Mouse (Mus musculus) intestine, postnatal 0 days (tissue): ENCODE measurements around the gene Gm21834. TPM values are rescaled to one million over a fixed set of nuclear protein-coding genes. Genes with fewer than 3 reads are reported as not detected.

ENCODE experiments used
- ATAC-seq: fragments of 200-750 bp; cut with Nextera tagmentation; 2 replicates; pipeline ENCODE4 v1.8.0; 2017; ENCODE audit warnings: mild to moderate bottlenecking, moderate TSS enrichment, moderate library complexity
- H3K27ac ChIP-seq: fragments of 300-500 bp; sonication (generic); 2 replicates; pipeline ENCODE4 v1.5.1; 2014; ENCODE audit warnings: mild to moderate bottlenecking, low read depth, low read length, moderate library complexity
- H3K27me3 ChIP-seq: fragments of 300-500 bp; sonication (generic); replicated peaks from 2 replicates; pipeline ENCODE4 v1.6.1; 2014; ENCODE audit warnings: low read length, mixed read lengths; ENCODE audit not compliant: control insufficient read depth, insufficient read depth
- H3K36me3 ChIP-seq: fragments of 300-500 bp; sonication (generic); 2 replicates; pipeline ENCODE4 v1.6.1; 2014; ENCODE audit warnings: mild to moderate bottlenecking, moderate library complexity; ENCODE audit not compliant: control insufficient read depth, insufficient read depth
- H3K4me1 ChIP-seq: fragments of 300-500 bp; sonication (generic); replicated peaks from 2 replicates; pipeline ENCODE4 v1.6.1; 2014; ENCODE audit warnings: antibody characterized with exemption, low read length, mixed read lengths; ENCODE audit not compliant: control insufficient read depth, insufficient read depth
- H3K4me2 ChIP-seq: fragments of 300-500 bp; sonication (generic); replicated peaks from 2 replicates; pipeline ENCODE4 v1.6.1; 2014; ENCODE audit warnings: low read depth, mild to moderate bottlenecking, moderate library complexity
- H3K4me3 ChIP-seq: fragments of 300-500 bp; sonication (generic); 2 replicates; pipeline ENCODE4 v1.5.1; 2014; ENCODE audit warnings: low read depth, low read length
- H3K9ac ChIP-seq: fragments of 300-500 bp; sonication (generic); 2 replicates; pipeline ENCODE4 v1.6.1; 2014; ENCODE audit warnings: mild to moderate bottlenecking, low read depth, low read length
- H3K9me3 ChIP-seq: fragments of 300-500 bp; sonication (generic); 2 replicates; pipeline ENCODE4 v1.6.1; 2016; ENCODE audit warnings: mixed run types; ENCODE audit not compliant: control insufficient read depth
- CTCF ChIP-seq: sonication (generic); IDR thresholded peaks from 2 replicates; pipeline ENCODE4 v1.5.1; 2016; ENCODE audit warnings: low read depth, mild to moderate bottlenecking, control low read depth, antibody characterized with exemption, moderate library complexity
- WGBS: fragments of 180-500 bp; shearing (Covaris S2); extraction: QIAGEN DNeasy Blood & Tissue Kit; methylation state at CpG from one replicate; pipeline ENCODE4 v1.1.7; 2014; 5-methylcytosine and 5-hydroxymethylcytosine counted together
- polyA plus RNA-seq: library from polyadenylated mRNA; unstranded; fragments of >200 nt; fragmentation: Nextera tagmentation; extraction: Ambion mirVana; gene quantifications from 2 replicates; pipeline ENCODE4 v1.2.1, GENCODE M21; 2015

Gene Gm21834
- polyA plus RNA-seq, 1 experiment from 2014 or later = not detected

DNA sequence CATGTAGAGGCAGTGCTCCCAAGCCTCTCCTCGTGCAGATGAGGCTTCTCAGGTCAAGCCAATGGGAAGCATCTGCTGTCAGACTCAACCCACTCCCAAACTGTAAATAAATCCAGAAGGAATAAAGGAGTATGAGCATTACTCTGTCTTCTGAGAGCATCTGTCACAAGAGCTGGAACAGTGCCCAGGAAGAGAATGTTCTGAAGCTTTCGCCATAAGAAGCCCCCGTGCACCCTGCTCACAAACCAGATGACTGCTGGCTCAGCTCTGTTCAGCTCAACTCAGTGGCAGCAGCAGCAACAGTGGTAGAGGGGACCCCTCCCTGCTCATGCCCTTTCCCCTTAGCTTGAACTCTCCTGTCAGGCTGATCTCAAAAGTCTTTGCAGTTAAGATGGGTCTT, 47.2 kb downstream of the Gm21834 start:
- ATAC-seq = no peak

More for the DNA sequence above, 47.2 kb downstream of the Gm21834 start:
- H3K27ac ChIP-seq = no peak overlapping the region
- no peak for TF ChIP-seq CTCF
- no peak overlapping the region for H3K9ac ChIP-seq
- no peaks in the 10 kb centered on the region for H3K9me3 ChIP-seq
- no peak overlapping the region for H3K4me3 ChIP-seq
- WGBS = 43% methylated on average over 3 of the region's 3 CpGs
- no peak overlapping the region for H3K4me2 ChIP-seq
- no peaks in the 10 kb centered on the region for H3K4me1 ChIP-seq
- no peaks in the 10 kb centered on the region for H3K36me3 ChIP-seq
- H3K27me3 ChIP-seq = no peaks in the 10 kb centered on the region

Other genes starting within 250 kb of the Gm21834 start
- gene Vmn2r120, start 196.7 kb downstream of the Gm21834 start, polyA plus RNA-seq = not detected in 2 replicates
- gene Cntnap5c, start 27.4 kb upstream of the Gm21834 start, polyA plus RNA-seq = not detected in 2 replicates